Mouse (Mus musculus): ENCODE results near the gene Gramd1b.

DNA sequence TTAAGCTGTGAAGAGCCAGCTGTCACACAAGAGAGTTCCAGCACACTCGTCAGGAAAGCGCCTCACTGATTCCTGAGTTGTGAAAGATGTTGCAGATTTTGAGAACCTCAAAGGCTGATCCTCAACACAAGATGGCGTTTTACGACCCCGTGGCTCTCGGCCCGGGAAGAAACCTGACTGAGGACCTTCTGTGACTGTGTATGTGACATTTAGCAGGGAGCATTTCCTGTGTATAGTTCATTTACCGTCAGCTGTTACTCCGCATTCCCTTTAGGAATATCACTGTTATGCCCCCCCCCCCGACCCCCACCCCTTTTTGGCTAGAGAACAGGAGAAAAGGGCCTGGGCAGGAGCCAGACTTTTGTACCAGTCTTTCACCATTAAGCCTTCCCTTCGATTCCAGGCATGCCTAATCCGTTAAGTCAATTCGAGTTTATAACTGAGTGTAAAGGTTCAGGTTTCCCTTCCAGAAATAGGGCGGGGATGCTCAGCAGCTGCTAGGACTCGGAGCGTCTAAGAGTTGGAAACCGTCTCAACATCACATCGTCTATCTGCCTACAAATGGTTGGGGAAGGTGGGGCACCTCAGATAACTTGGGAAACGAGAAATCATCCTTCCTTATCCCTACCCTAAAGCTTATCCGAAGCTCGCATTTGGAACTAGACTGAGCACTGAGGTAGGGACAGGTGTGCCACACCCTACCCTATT lies 263.0 kb downstream of the Gramd1b start:
- TF ChIP-seq POLR2A (IDR thresholded peaks at IDR 0.05; ENCODE audit: borderline replicate concordance, insufficient read depth, low read length): no peak
- TF ChIP-seq CTCF (IDR thresholded peaks at IDR 0.05; ENCODE audit: borderline replicate concordance, insufficient read depth, low read depth, low read length): no peak
